Mouse (Mus musculus) testis, postnatal 10 days (tissue): ENCODE measurements at regions not wholly inside any gene's neighbourhood (a gene's known extent, or its start where the extent isn't known, plus 50 kb on each side); places are given as distances from the start of the nearest gene placed in this dataset.

Experiments
- DNase-seq: peaks from one replicate; pipeline ENCODE4 v3.0.0; 2021; ENCODE audit warnings: low spot score

DNA sequence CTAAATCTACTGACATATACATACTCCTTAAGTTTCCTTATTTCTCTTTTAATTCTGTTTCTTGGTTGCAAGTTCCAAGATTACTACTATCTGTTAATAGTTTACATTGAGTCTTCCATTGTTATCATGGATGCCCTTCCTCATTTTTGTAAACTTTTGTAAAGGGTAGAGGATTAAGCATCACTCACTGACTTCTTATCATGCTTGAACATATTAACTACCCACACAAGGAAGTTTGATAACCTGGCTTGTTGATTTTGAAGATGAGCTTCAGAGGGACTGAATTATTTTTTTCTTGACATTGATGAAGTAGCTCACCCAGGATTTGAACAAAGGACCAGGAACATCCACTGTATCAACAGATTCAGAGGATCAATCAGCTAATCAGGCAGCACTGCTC is 162.8 kb upstream of the Fam98a start:
- DNase-seq = no peak

DNA sequence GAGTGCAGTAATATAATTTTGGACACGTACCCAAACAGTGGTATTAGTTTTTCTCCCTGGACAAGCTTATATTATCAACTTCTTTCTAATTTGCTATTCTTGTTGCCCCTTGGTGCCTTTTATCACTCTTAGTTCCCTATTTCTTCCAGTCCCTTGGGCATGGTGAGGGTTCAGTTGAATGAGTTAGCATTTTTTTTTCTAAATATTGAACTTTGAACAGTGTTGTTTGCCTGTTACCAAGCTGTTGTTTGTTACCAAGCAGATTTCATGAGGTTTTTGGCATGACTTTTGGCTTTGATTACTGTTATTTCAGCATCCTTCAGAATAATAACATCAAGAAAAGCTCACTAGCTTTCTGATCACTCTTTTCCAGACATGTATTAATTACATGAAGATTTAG is 162.3 kb upstream of the Fam98a start:
- DNase-seq = no peak

DNA sequence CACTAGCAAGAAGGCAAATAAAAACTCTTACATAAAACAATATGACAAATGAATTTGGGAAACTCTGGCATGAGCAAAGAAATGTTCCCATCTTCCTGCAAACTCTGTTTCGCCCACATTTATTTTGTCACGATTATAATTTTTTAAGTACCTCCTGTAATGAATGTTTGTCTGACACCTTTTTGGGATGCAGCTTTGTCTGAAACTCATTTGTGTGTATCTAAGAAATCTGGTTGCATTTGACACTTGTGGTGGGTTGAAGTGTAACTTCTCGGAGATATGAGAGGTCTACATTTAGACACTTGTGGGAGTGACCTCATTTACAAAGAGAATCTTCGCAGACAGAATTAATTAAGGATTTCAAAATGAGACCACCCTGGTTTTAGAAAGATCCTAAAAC is 155.9 kb upstream of the Fam98a start:
- no peak for DNase-seq

DNA sequence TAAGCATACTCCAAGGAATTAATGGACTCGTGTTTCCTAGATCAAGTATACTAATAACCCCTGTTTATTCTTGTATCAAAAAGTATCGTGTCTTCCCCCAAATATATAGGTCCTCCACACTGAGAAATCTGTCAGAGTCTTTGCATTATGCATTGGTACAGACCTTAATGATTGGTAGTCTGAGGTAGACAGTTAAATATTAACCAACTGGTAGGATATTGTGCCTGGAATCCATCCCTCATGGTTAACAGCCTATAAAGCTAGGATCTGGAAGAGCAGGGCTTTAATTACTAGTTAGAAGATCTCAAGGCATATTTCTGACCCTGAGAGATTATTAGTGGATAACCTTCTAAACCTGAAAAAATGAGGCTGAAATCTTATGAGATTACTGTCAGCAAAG is 153.6 kb upstream of the Fam98a start:
- no peak for DNase-seq

DNA sequence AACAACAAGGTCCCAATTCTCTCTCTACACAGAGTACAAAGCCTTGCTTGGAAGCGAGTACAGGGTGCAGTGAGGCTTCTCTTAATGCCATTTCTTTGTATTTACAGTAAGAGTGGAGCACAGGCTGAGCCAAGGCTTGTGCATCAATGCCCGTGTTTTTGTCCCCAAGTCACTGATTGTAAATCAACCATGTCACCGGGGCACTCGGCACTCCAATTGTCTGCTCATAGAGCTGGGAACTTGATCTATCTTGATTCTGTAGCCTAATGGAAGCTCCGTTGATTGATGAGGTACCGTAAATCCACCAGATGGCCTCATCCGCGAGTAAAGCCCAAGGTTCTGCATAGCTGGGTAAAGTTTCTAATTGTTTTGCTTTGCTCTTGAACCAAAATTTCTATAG is 152.1 kb upstream of the Fam98a start:
- no peak for DNase-seq

DNA sequence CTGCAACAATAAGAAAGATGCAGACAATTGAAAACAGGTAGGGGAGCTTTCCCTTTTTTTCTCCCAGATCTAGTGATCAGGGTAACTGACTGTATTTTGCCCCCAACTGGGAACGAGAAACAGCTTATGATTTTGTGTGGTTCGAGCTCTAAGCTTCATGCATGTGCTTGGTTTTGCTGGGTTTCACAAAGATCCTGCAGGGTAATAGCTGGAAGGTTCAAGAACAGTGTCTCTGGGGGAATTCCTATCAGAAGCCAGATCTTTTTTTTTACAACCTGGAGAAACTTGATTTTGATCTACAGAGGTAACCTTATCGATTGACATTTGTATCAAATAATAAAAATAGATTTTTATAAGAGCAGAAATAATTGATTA is 145.0 kb upstream of the Fam98a start:
- no peak for DNase-seq

DNA sequence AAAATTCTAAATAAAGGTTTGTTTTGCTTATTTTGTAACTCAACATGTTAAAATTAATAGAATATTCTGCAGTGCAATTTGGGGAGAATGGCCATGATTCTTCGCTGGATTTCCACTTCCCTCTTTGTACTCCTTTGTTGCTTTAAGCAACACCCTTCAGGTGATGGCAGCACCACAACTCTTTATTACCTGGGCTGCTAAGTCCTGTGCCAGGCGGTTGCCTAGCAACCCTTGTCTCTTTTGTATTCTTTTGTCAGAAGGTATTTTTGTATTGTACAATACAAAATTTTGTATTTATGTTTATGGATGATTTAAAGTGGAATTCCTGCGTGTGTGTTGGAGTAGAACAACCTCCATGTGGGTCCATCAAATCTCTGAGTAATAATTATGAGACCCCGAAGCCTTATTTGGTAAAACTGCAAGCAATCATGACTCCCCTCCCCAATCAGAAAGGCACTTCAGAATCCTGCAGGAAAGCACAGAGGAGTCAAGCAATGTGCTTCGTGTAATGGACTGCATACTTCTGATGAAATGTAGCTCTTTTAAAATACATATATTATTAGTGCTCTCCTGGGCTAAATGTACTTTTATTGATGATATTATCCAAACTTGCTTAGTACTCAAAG is 144.5 kb upstream of the Fam98a start:
- no peak for DNase-seq

DNA sequence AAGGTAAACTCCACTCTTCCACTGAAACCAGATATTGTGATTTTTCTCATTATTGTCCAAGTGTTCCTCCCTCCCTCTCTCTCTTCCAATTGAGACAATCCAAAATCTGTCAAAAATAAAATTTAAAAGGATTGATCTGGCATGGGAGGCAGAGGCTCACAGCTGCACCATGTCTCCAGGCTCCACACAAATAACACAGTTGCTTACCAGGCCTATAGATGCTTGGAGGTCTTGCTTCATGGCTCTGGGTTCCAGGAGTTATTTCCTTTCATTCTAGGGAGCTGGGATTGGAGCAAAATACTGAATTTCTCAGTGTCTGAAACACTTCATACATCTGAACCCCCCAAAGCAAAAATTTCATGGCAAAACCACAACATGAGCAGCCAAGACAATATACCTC is 134.2 kb upstream of the Fam98a start:
- DNase-seq = no peak

DNA sequence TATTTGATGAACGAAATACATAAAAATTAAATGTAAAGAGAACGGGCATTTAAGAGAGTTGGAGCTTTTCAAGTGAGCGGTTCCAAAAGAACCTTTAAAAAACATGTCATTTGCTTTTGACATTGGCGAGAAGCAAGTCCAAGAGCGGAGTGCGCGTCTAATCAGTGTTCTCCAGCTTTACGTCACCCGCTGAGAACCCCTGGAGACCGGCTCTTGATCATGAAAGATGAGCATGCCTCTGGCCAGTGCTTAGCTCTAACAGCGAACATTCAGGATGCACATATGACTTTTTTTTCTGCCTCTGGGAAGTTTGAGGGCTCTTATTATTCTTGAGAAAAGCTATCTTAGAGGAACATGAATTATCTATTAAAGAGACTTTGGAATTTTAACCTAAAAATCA is 95.2 kb upstream of the Fam98a start:
- no peak for DNase-seq

DNA sequence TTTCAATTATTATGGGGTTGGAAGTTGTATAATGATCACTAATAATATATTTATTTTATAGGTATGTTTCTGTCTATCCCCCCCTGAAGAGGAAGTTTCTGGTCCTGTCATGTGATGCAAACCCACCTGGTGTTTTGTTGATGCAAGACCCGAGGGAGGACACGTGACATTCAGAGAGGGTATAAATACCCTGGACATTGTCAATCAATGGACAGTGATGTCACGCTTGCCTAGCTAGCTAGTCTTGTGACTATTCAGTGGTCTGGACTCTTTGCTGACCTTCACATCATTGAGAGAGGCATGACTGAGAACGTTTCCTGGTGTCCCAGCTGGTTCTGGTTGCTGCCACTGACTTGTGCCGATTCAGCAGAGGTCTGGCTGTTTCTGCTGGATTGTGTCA is 93.0 kb upstream of the Fam98a start:
- no peak for DNase-seq

DNA sequence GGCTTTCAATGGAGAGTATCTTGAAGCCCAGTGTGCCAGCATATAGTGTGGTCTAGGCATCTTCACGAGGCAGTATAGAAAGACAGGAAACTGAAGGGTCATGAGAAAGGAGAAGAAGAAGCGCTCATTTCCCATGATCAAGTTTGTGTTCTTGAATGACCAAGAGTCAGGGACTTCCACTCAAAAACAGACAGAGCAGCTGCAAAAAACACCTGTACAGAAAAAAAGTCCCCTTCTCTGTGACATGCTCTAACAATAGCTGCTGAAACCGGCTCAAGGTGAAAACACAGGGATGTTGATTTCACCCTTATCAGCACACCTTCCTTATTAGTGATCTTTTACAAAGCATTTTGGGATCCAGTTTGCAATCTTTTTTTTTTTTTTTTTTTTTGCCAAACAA is 90.6 kb upstream of the Fam98a start:
- no peak for DNase-seq

DNA sequence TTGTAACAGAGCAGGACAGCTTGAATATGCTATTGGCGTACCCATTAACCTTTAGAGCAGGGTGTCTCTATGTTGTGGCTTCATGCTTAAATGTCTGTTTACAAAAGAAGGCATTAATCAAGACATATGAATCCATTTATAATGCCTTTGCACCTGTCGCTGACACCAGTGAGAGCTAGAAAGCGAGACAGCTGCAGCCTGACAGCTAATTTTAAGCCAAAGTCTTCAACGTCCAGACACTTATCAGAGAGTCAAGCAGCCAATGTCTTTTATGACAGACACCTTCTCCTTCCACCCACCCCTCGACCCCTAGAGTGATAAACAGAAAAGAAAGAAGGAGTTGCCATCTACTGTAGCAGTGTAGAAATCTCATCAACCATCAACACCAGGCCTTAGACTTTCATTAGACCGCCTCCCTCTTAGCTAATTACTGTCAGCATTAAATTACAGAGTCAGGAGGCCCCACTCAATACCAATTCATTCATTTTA is 89.3 kb upstream of the Fam98a start:
- no peak for DNase-seq

DNA sequence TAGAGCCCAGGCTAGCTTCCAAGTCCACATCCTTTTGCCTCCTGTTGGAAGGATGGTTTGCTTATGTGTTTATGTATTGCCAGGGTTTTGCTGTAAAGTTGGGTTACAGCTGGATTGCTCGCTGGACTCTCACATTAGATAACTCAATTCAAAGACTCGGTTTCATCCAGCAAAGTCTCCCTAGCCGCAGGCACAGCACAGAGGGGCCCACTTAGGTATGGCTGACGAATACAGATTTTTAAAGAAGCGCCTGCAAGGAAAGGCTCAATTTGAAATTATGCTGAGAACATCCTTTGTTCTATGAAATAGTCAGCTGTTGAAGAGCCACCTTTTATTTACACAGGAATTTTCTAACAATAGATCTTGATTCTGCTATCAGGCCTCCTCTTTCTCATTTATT is 88.8 kb upstream of the Fam98a start:
- DNase-seq = no peak

DNA sequence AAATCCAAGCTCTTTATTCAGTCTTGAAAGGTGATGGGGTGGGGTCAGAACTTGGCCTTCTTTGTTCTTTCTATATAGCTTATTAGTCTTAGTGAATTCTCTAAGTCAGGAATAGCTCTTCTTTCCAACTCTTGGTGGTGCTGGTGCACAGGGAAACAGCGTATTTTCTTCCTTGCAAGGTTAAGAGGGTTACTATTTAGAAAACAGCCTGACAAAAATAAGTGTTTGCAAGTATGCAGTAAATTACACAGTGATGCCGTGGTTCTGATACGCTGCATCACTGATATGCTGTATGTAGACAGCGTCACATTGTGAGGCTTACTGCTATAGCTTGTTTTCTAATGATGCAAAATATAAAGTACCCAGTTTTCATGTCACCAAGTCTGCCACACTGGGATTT is 78.1 kb upstream of the Fam98a start:
- DNase-seq = no peak

DNA sequence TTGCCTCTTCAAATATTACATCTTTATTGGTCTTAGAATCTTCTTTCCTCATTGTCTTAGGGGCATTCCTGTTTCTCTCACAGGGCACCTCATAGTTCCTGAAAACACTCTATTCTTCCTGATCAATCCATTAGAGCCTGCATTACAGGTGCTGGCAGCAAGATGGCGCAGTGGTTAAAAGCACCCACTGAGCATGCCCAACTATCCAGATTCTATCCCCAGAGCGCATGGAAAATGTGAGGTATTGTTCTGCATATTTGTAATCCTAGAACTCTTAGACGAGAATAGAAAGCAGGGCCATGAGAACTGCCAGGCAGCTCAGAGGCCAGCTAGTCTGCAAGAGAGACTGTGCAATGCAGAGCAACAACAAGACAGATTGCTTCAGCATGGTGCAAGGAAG is 67.7 kb upstream of the Fam98a start:
- DNase-seq = no peak

DNA sequence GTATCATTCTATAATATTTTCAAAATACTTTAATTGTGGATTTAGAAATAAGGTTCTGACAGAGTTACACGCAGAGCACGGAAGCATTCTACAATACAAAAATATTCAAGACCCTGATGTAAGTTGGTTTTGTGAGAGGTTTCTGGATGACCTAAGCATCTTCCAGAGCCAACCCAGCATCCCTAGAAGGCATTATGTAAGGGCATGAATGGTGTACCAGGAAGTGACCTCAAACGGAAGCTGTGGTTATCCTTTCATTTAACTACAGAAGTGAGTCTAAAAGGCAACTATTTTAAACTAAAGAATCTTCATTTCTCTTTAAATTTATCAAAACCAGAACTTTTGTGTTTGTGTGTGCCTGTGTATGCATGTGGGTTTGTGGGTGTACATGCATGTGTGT is 66.8 kb upstream of the Fam98a start:
- no peak for DNase-seq

DNA sequence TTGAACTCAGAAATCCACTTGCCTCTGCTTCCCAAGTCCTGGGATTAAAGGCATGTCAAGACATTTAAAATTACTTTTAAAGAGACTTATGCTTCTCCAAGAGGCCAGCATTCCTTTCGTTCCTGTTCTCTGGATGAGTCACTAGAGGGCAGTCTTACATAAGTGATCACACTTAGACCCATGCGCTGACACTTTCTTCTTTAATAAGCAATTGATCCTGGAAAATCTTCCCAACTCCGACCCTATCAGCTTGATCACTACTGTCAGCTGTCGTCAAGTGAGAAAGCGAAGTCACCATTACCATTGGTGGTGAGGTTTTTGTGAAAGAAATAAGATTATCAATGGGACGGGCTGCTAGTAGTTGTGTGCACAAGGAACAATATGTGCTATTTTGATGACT is 65.5 kb upstream of the Fam98a start:
- no peak for DNase-seq

DNA sequence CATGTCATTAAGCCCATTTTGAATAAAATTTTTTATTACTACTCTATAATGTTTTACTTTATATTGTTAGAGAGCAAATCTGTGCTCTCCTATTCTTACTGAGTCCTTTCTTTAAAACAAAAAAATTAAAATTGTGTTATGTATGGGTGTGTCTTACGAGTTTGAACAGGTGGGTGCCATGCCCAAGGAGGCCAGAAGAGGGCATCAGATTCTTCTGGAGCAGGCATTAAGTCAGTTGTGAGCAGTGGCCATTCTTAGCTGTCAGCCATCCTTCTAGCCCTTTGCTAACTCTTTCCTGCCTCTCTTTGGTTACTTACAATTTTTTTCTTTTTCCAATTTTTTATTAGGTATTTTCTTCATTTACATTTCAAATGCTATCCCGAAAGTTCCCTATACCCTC is 63.6 kb upstream of the Fam98a start:
- peak; percentile 49 for DNase-seq

DNA sequence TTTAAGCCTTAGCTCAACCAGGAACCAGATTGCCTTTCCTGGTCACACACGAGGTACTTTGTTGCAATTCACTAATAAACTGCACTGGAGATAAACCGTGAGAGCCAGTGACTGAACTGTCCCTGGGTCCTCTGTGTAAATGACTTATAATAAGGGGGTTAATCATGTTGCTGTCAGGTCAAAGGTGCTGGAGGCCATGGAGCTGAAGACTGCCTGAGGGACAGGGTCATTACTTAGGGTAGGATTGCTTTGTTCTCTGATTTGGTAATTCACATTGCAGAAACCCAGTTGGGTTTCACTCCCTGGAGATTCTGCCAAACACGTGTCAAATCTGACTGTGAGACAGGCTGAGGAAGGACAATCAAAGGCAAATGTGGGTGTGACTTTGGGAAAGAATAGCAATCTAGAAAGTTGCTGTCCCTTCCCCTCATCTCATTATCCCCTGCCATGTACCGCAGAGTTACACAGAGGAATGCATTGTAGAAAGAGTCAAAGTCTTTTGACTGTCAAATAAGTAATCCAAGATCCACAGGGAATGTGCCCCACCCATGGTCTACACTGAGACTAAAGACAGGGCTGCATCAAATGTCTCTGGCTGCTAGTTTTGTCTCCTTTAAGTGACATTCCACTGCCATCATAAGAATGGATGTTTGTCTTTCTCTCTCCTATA is 51.8 kb upstream of the Fam98a start:
- no peak for DNase-seq
